Mouse (Mus musculus): ENCODE data around the gene Olfr332.
"Not testable (repeated sequence)": the region's sequence is repeated elsewhere in the genome, so short reads cannot be mapped to it uniquely, and the experiment has no call there.

The Olfr332 gene

DNA sequence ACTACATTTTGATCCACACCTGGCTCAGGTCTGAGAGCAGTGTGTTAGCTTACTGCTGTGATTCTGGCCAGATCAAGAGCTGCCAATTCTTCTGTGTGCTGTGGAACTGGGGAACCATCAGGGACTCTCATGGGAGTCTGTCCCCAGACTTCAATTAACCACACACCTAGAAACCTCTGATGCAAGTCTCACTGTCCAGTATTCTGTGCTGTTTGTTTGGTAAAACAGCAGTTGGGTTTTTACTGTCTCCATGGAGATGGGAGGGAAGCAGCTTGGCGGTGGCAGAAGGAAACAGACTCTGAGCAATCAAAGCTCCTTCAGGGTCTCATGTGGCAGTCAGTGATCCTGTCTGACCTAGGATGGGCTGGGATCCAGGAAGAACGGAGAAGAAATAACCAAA lies at the start of gene Olfr332:
Olfr332 (minus strand) TSS at position 101 of the 400 bp plus-strand sequence.
- no peak for DNase-seq (ENCODE audit: low read depth, low spot score)

DNA sequence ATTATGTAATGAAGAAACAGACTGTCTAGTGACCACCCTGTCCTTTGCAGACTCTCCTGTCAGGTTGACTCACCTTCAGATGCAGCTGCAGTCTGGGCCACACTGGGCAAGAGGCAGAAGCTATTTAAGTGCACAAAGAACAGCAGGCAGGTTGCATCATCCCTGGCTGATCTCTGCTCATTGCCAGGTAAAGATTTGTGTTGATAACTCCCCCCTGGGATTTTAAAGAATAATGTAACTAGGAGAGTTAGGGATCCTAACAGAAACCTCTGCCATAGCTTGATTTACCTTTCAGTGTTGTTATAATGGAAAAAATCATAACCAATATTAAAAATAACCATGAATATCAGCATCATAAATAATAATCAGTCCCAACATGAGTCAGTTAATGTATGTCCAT lies 42.4 kb upstream of the Olfr332 start, which contains the start of gene Olfr330:
Olfr330 (minus strand) TSS at position 101 of the 400 bp plus-strand sequence.
- not testable (repeated sequence) for DNase-seq (ENCODE audit: low read depth, low spot score)

DNA sequence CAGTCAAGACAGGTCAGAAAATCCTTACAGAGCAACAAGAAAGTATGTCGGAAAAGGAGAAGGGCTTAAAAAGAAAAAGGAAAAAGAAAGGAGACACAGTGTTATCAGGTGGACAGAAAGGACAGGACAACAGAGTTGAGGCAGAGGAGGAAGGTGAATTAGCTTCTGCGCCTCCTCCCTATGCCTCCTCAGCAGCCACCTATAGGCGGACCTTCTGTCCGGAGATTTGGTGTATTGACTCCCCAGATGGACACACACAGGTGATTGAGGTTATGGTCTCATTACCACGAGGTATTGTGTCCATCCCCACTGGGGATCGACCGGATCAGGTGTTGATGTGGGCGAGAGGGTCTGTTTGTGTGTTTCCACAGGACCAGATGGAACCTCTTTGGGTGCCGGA lies 27.4 kb upstream of the Olfr332 start:
- DNase-seq (ENCODE audit: low read depth, low spot score) = not testable (repeated sequence)

DNA sequence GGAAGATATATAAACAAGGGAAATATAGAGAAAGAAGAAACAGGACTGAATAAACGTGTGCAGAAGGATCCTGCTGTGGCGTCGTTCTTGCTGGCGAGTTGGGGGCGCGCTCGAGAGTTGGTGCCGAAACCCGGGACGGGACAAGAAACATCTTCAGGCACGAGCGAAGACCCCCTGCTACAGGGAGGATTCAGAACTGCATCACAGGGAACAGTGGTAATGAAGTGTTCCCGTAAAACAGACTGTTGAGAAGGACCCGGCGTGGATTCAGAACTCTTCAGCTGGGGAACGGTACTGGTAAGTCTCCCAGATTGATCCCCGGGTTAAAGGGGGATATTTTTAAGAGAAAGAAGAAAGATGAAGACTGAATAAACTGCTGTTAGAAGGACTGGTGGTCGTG lies 26.6 kb upstream of the Olfr332 start:
- not testable (repeated sequence) for DNase-seq (ENCODE audit: low read depth, low spot score)

DNA sequence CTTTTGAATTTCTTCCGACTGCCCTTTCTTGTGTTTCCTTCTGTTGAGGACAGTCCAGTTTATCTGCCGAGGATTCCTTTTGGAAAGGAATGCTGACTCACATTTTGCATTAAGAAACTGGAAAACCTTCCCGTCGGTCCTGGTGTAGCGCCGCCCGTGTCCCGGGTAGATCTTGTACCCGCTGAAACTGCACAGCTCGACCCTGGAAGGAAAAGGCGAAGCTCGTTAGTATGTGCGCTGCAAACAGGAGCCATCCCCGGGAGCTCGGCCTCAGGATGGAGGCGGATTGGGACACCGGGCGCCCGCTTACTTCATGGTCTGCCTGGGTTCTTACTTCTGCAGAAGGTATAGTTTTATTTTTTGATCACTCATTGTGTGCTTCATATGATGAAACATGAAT lies 16.7 kb upstream of the Olfr332 start:
- DNase-seq (ENCODE audit: low read depth, low spot score) = not testable (repeated sequence)

DNA sequence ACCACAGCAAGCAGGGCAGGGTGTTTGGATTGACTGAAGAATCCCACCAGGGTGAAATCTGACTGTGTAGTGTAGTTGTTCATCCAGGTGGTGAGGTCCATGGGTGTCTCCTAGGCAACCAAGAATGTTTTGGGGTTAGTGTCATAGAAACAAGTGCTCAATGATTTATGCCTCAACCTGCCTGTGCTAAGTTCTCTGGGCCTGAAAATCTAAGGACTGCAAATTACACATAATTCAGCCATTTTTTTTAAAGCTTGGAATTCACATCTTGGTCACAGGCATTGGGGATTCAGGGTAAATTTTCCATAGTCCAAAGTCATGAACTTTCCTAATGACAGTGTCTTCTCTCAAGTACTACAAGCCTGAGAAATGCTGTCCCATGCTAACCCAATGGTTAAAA lies 10.1 kb upstream of the Olfr332 start, which contains the start of gene Olfr331:
Olfr331 (minus strand) TSS at position 101 of the 400 bp plus-strand sequence.
- not testable (repeated sequence) for DNase-seq (ENCODE audit: low read depth, low spot score)

DNA sequence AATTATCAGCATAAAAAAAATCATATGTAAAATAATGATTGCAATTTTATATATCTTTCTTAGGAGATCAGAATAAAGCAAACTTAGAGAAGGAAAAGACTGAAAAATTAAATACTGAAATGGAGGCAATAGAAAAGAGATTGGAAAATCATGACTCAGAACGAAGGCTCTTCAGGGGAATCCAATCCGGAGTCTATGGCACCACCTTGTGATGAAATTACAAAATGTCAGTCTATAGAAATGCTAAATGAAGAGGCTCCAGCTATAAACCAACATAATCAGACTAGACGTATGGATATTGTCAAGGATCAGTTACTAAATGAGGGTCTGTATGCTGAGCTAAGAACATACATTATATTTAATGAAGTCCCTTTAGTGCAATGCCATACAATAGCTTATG lies 6.9 kb upstream of the Olfr332 start:
- no peak for DNase-seq (ENCODE audit: low read depth, low spot score)

DNA sequence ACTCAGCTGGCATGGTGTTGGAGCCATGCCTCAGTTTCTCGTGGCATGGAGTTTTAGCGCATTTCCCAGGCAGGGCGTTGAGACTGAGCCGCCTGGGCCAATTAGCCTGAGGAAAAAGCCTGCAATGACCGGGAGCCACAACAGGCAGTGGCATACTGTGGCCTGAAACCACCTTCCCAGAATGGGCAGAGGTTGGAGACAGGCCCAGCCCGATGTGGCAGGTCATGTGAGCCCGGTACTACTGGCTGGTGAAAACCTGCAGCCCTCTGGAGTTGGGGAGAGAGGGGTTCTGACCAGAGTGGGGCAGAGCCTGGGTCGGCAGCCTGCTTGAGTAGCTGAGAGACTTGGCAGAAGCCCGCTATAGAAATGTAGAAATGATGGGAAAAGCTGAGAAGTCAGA lies 6.4 kb upstream of the Olfr332 start:
- no peak for DNase-seq (ENCODE audit: low read depth, low spot score)

DNA sequence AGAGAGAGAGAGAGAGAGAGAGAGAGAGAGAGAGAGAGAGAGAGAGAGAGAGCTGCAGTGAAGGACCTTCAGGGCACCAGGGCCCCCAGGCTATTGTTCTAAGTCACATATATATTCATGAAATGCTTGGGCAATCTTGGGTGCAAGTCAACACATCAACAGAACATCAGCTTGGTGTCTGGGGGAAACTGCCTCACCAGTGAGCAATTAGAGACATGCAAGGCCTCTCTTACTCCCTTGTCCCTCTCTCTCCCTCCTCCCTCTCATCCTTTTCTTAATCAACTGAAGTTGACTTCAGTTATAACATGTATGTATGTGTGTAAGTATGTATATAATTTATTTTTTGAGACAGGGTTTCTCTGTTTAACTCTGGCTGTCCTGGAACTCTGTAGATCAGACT lies 30.2 kb downstream of the Olfr332 start, which contains the start of gene Olfr30:
Olfr30 (minus strand) TSS at position 101 of the 400 bp plus-strand sequence.
- DNase-seq (ENCODE audit: low read depth, low spot score) = no peak

DNA sequence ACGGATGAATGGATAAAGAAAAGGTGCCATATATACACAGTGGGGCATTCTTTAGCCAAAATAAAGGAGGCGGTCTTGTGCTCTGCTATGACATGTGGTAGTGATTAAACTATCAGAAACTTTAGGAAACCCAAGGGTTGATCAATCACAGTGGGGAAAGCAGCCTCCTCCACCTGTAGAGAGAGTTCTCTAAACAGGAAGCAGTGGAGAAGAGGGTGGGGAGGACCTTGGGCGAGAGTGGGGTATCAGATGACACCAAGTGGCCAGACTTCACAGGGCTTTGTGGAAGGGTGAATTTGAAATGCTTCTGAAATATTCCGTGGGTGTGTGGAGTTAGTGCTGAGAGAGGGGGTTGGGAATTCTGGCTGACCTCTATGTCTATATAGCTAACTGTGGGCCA lies 38.8 kb downstream of the Olfr332 start:
- no peak for DNase-seq (ENCODE audit: low read depth, low spot score)

DNA sequence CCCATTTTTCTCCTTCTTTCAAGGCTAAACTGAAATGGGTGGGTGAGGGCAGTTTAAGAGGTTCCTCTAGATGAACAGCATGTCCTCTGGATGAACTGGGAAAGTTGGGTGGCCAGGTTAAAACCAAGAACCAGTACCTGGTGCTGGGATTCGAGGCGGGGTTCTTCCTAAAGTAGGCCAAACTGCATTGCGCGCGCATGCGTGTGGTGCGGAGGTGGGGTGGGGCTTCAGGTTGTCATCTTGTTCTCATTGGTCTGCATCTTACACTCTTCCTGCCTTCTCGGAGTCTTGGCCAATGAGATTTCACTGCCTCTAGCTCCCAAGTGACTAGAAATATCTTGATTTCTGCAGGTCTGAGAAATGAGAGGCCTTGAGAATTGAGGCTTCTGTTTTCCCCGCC lies 39.6 kb downstream of the Olfr332 start, which contains the start of gene Lypd9:
Lypd9 (minus strand) TSS at position 165 of the 400 bp plus-strand sequence.
- DNase-seq (ENCODE audit: low read depth, low spot score) = no peak

Measured in embryo, embryonic 11.5 days (tissue).